Mouse (Mus musculus): ENCODE measurements around the gene Bbox1. TPM values are rescaled to one million over a fixed set of nuclear protein-coding genes. Genes with fewer than 3 reads are reported as not detected.

Bbox1 gene
- polyA plus RNA-seq, 1 experiment from 2014 or later: not detected

Other genes starting within 250 kb of the Bbox1 start
- 6.6 and 8.2 TPM in 2 replicates for gene Fibin, start 48.6 kb upstream of the Bbox1 start, polyA plus RNA-seq (2015; fragmentation: Nextera tagmentation; extraction: Ambion mirVana)

Data from heart, embryonic 13.5 days (tissue).